ENCODE assay signal across 8 mouse cellular contexts in the genomic region with DNA sequence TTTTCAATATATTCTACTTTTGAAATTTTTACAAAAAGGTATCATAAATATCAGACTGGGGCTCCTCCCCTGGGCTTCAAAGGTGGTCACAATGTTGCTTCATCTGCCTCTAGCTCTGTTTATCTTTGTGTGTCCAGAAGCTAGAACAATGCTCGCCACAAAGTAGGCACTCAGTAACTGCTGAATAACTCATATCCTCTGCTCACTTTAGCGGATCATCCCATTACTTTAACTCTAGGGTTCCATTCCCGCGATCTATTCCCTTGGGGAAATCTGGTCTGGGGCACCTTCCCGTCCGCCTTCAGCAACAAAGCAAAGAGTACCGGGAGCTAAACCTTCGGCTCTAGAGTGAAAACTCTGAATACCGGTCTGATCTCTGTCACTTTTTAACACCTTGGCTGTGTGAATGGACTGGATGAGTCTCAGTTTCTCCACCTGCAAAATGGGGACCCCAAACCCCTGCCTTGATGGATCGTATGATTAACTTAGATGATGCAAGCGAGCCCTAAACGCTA. TPM values are rescaled to one million over a fixed set of nuclear protein-coding genes. Genes with fewer than 3 reads are reported as not detected.
DNase-seq lines count a peak whose midpoint lies in the region; ATAC-seq and TF ChIP-seq lines count a peak whose summit lies in the region.

No protein-coding gene starts in this region.

- peak overlapping the region; percentile 91 for H3K27ac ChIP-seq in kidney, embryonic 14.5 days (ENCODE audit: low read depth, low read length)
- H3K27ac ChIP-seq in intestine, embryonic 14.5 days (ENCODE audit: low read depth): peak overlapping the region; percentile 93
- H3K27ac ChIP-seq in midbrain, postnatal 0 days (ENCODE audit: low read depth, low read length): peak overlapping the region; percentile 89

- no peaks in the 10 kb centered on the region for H3K27me3 ChIP-seq in kidney, embryonic 14.5 days (ENCODE audit: control insufficient read depth, insufficient read depth, low read length)
- H3K27me3 ChIP-seq in intestine, embryonic 14.5 days (replicated peaks; ENCODE audit: control insufficient read depth, insufficient read depth, low read length): no peaks in the 10 kb centered on the region
- no peaks in the 10 kb centered on the region for H3K27me3 ChIP-seq in midbrain, postnatal 0 days (ENCODE audit: insufficient read depth, low read length)

- DNase-seq in kidney, adult 9 months: no peak
- DNase-seq in c-Kit-positive CD71-positive TER-119-negative erythroid progenitor cells, embryonic 14.5 days (ENCODE audit: low read depth): peak; percentile 20
- DNase-seq in intestine, embryonic 14.5 days (ENCODE audit: low spot score): no peak
- DNase-seq in midbrain, postnatal 0 days (ENCODE audit: low spot score): peak; percentile 14
- DNase-seq in spleen, postnatal 10 days (ENCODE audit: low spot score in 2 of 2): no peak
- no peak for DNase-seq in layer of hippocampus, adult 8-10 months (ENCODE audit: low spot score in 2 of 2)

- peak overlapping the region; percentile 85 for H3K4me3 ChIP-seq in kidney, embryonic 14.5 days (ENCODE audit: low read length)
- peak overlapping the region; percentile 93 for H3K4me3 ChIP-seq in intestine, embryonic 14.5 days (ENCODE audit: low read depth, low read length)
- peak overlapping the region; percentile 77 for H3K4me3 ChIP-seq in midbrain, postnatal 0 days (ENCODE audit: low read depth, low read length)

- no peak for ATAC-seq in kidney, embryonic 14.5 days (ENCODE audit: low FRiP score, low TSS enrichment)
- no peak for ATAC-seq in intestine, embryonic 14.5 days (replicated peaks; ENCODE audit: low FRiP score, low TSS enrichment, low read depth)
- ATAC-seq in midbrain, postnatal 0 days (ENCODE audit: low FRiP score): no peak
- ATAC-seq in CD4-positive, CD25-positive, alpha-beta regulatory T cell, adult 4 months: no peak

- no peak for TF ChIP-seq CTCF in midbrain, postnatal 0 days (IDR thresholded peaks at IDR 0.05)

- H3K36me3 ChIP-seq in kidney, embryonic 14.5 days (ENCODE audit: control insufficient read depth, insufficient read depth, low read length): peaks cover 35% of the 10 kb centered on the region
- H3K36me3 ChIP-seq in intestine, embryonic 14.5 days (ENCODE audit: control insufficient read depth, insufficient read depth, low read length): peaks cover 35% of the 10 kb centered on the region
- peaks cover 25% of the 10 kb centered on the region for H3K36me3 ChIP-seq in midbrain, postnatal 0 days (ENCODE audit: insufficient read depth, low read length)

- H3K9ac ChIP-seq in kidney, embryonic 14.5 days (ENCODE audit: low read depth, low read length): peak overlapping the region; percentile 85
- H3K9ac ChIP-seq in intestine, embryonic 14.5 days (ENCODE audit: low read length): peak overlapping the region; percentile 72
- peak overlapping the region; percentile 83 for H3K9ac ChIP-seq in midbrain, postnatal 0 days (replicated peaks; ENCODE audit: low read length, poor library complexity, severe bottlenecking)

- under 1% methylated on average over 12 of the region's 12 CpGs for WGBS in kidney, embryonic 14.5 days
- under 1% methylated on average over 12 of the region's 12 CpGs for WGBS in intestine, embryonic 14.5 days
- 1% methylated on average over 12 of the region's 12 CpGs for WGBS in midbrain, postnatal 0 days

- H3K4me2 ChIP-seq in kidney, embryonic 14.5 days (replicated peaks; ENCODE audit: low read depth, low read length): peak overlapping the region; percentile 60
- H3K4me2 ChIP-seq in intestine, embryonic 14.5 days (ENCODE audit: low read length): peak overlapping the region; percentile 69
- H3K4me2 ChIP-seq in midbrain, postnatal 0 days (ENCODE audit: low read depth, low read length, poor library complexity, severe bottlenecking): peak overlapping the region; percentile 78

- no peaks in the 10 kb centered on the region for H3K9me3 ChIP-seq in kidney, embryonic 14.5 days (ENCODE audit: control insufficient read depth, low read length)
- H3K9me3 ChIP-seq in intestine, embryonic 14.5 days (ENCODE audit: control insufficient read depth, low read length): no peaks in the 10 kb centered on the region
- H3K9me3 ChIP-seq in midbrain, postnatal 0 days (ENCODE audit: low read length): no peaks in the 10 kb centered on the region

- H3K4me1 ChIP-seq in kidney, embryonic 14.5 days (ENCODE audit: control insufficient read depth, insufficient read depth, low read length): peaks cover 10% of the 10 kb centered on the region
- H3K4me1 ChIP-seq in intestine, embryonic 14.5 days (replicated peaks; ENCODE audit: control insufficient read depth, insufficient read depth, low read length): peaks cover 11% of the 10 kb centered on the region
- peaks cover 4% of the 10 kb centered on the region; the same call in 1 of the 2 replicates for H3K4me1 ChIP-seq in midbrain, postnatal 0 days (ENCODE audit: insufficient read depth, low read length)

RNA-seq across cellular contexts. Expression of gene Kdm4a, which starts 0.8 kb away (rescaled TPM):
- polyA plus RNA-seq in kidney, embryonic 14.5 days (2014; fragmentation: Nextera tagmentation; extraction: Ambion mirVana): 35.2 and 58.8 TPM in 2 replicates
- polyA plus RNA-seq in intestine, embryonic 14.5 days (2014; fragmentation: Nextera tagmentation; extraction: Ambion mirVana): 34.1 and 38.6 TPM in 2 replicates
- total RNA-seq in midbrain, postnatal 0 days (2014; rRNA removed): 88.8 and 90.9 TPM in 2 replicates
- polyA plus RNA-seq in midbrain, postnatal 0 days (2015; fragmentation: Nextera tagmentation; extraction: Ambion mirVana): 32.0 and 34.8 TPM in 2 replicates
- 10 to 100 TPM in 1 of 2 experiments, 1 to 10 TPM in 1; 4.3 to 14.3 TPM for polyA plus RNA-seq in CD4-positive, CD25-positive, alpha-beta regulatory T cell, adult 4 months (2017; shearing (Covaris generic))
- total RNA-seq in layer of hippocampus, adult 8-10 months (2022): 10 to 100 TPM; 43.4 to 49.0 (median 46.9) TPM

RNA-seq across cellular contexts. Expression of gene St3gal3, which starts 44.3 kb away (rescaled TPM):
- polyA plus RNA-seq in kidney, embryonic 14.5 days (2014; fragmentation: Nextera tagmentation; extraction: Ambion mirVana): 6.8 and 11.0 TPM in 2 replicates
- 4.5 and 4.7 TPM in 2 replicates for polyA plus RNA-seq in intestine, embryonic 14.5 days (2014; fragmentation: Nextera tagmentation; extraction: Ambion mirVana)
- total RNA-seq in midbrain, postnatal 0 days (2014; rRNA removed): 41.9 and 46.3 TPM in 2 replicates
- 10.6 and 10.7 TPM in 2 replicates for polyA plus RNA-seq in midbrain, postnatal 0 days (2015; fragmentation: Nextera tagmentation; extraction: Ambion mirVana)
- under 1 TPM; 0.38 to 0.52 TPM for polyA plus RNA-seq in CD4-positive, CD25-positive, alpha-beta regulatory T cell, adult 4 months (2017; shearing (Covaris generic))
- 10 to 100 TPM; 38.4 to 49.5 (median 44.6) TPM for total RNA-seq in layer of hippocampus, adult 8-10 months (2022)

Comparison
In these comparisons a context has a peak if more than half of its experiments do, and no peak if none do; other contexts are left out.
1. DNase-seq: peak in c-Kit-positive CD71-positive TER-119-negative erythroid progenitor cells, embryonic 14.5 days (single experiment) and midbrain, postnatal 0 days (single experiment); none in kidney, adult 9 months (single experiment), intestine, embryonic 14.5 days (single experiment), spleen, postnatal 10 days (0 of 2) and layer of hippocampus, adult 8-10 months (0 of 2).
2. Peak in every context shown above with its lines, with median percentiles within 50 percentile points of each other: H3K27ac ChIP-seq, H3K4me2 ChIP-seq, H3K4me3 ChIP-seq and H3K9ac ChIP-seq.